Mouse (Mus musculus) gonadal fat pad, adult 2 months (tissue): ENCODE results near the gene Bend6. TPM values are rescaled to one million over a fixed set of nuclear protein-coding genes. Genes with fewer than 3 reads are reported as not detected.

Source experiments
- DNase-seq: peaks from one replicate; pipeline ENCODE4 v3.0.0-alpha.2; 2012; ENCODE audit warnings: low read depth
- polyA plus RNA-seq: library from polyadenylated mRNA; depleted of rRNA; stranded (reverse); fragments of >200 nt; gene quantifications from 2 replicates; pipeline ENCODE4 v1.2.3, GENCODE M21; 2012; rRNA removed

Gene Bend6
- polyA plus RNA-seq, 1 experiment: 0.47 TPM

GRCm38 (mm10) chr1:33803323-33803722 lies 104.3 kb downstream of the Bend6 start:
- DNase-seq: no peak

Other genes with a start within 250 kb of the Bend6 start
- 3.5 and 4.7 TPM in 2 replicates for gene Prim2, start 238.0 kb downstream of the Bend6 start, polyA plus RNA-seq
- 7.5 and 9.3 TPM in 2 replicates for gene Rab23, start 187.9 kb downstream of the Bend6 start, polyA plus RNA-seq
- gene Bag2, start 150.0 kb downstream of the Bend6 start, polyA plus RNA-seq: 36.4 and 41.2 TPM in 2 replicates
- 5.7 and 6.4 TPM in 2 replicates for gene Zfp451, start 93.2 kb downstream of the Bend6 start, polyA plus RNA-seq
- 43.0 and 44.7 TPM in 2 replicates for gene Dst, start 409 bp upstream of the Bend6 start, polyA plus RNA-seq